In genomic region chr6:34028933-34029745, GRCm38 (mm10) we compare ENCODE assay signal across 8 mouse cellular contexts. TPM values are rescaled to one million over a fixed set of nuclear protein-coding genes. Genes with fewer than 3 reads are reported as not detected.
DNase-seq lines count a peak whose midpoint lies in the region; ATAC-seq and TF ChIP-seq lines count a peak whose summit lies in the region.

Gene Lrguk (plus strand): TSS chr6:34029448.

- H3K4me2 ChIP-seq in hindbrain, postnatal 0 days (ENCODE audit: low read depth, low read length) = peak within 1 kb of the TSS; percentile 74

- H3K4me1 ChIP-seq in hindbrain, postnatal 0 days (ENCODE audit: insufficient read depth, low read length) = no peaks in the 10 kb centered on the region

- H3K27me3 ChIP-seq in hindbrain, postnatal 0 days (ENCODE audit: insufficient read depth, low read length) = no peaks in the 10 kb centered on the region

- DNase-seq in R1 (ENCODE audit: low read depth, low spot score) = peak; percentile 92
- DNase-seq in cerebellum, postnatal 14 days = peak; percentile 86 to 91
- DNase-seq in gastrocnemius, adult 18-20 months (ENCODE audit: low spot score) = peak; percentile 78
- DNase-seq in hindbrain, postnatal 0 days (ENCODE audit: low spot score) = peak; percentile 96
- peak; percentile 85 to 87 for DNase-seq in left cerebral cortex, adult 2 months (ENCODE audit: extremely low spot score in 1 of 2, low spot score in 2 of 2)
- DNase-seq in right cerebral cortex, adult 2 months (ENCODE audit: low spot score in 2 of 2) = peak; percentile 88 to 94
- peak; percentile 87 for DNase-seq in urinary bladder, postnatal 14 days (ENCODE audit: low spot score)

- peak; percentile 96 for ATAC-seq in hindbrain, postnatal 0 days
- ATAC-seq in megakaryocyte, adult 5-6 weeks (ENCODE audit: poor library complexity, severe bottlenecking) = peak; percentile 93

- TF ChIP-seq CTCF in hindbrain, postnatal 0 days (IDR thresholded peaks at IDR 0.05; ENCODE audit: low read depth) = no peak
- TF ChIP-seq CTCF in left cerebral cortex, adult 2 months (IDR thresholded peaks at IDR 0.05) = no peak

- no peaks in the 10 kb centered on the region for H3K9me3 ChIP-seq in hindbrain, postnatal 0 days (ENCODE audit: low read length)

- WGBS in hindbrain, postnatal 0 days = 4% methylated on average over 31 of the region's 32 CpGs

- H3K9ac ChIP-seq in hindbrain, postnatal 0 days (replicated peaks; ENCODE audit: low read length) = peak within 1 kb of the TSS; percentile 47

- intact Hi-C loops in left cerebral cortex, adult 2 months (cut with DNase I) = no loop called here

- peak within 1 kb of the TSS; percentile 56 for H3K4me3 ChIP-seq in hindbrain, postnatal 0 days (ENCODE audit: low read length)
- peak within 1 kb of the TSS; percentile 55 for H3K4me3 ChIP-seq in left cerebral cortex, adult 2 months

- H3K27ac ChIP-seq in hindbrain, postnatal 0 days = peak within 1 kb of the TSS; percentile 63
- H3K27ac ChIP-seq in left cerebral cortex, adult 2 months = peak within 1 kb of the TSS; percentile 80

- H3K36me3 ChIP-seq in hindbrain, postnatal 0 days (ENCODE audit: insufficient read depth, low read length) = no peaks in the 10 kb centered on the region

RNA-seq across cellular contexts. Expression of gene Lrguk, which starts in this region (rescaled TPM):
- total RNA-seq in gastrocnemius, adult 18-20 months (2021) = under 1 TPM in 1 of 2 experiments, not detected in 1; 0.05 TPM
- total RNA-seq in hindbrain, postnatal 0 days (2014; rRNA removed) = 0.99 and 2.1 TPM in 2 replicates
- 1.2 and 1.4 TPM in 2 replicates for polyA plus RNA-seq in hindbrain, postnatal 0 days (2015; fragmentation: Nextera tagmentation; extraction: Ambion mirVana)
- total RNA-seq in left cerebral cortex, adult 2 months (2021) = 1 to 10 TPM; 2.9 to 3.3 TPM
- not detected in 2 replicates for total RNA-seq in megakaryocyte, adult 5-6 weeks (2015)
- not detected in 2 replicates for total RNA-seq in megakaryocyte, adult 5-6 weeks (2017)

Comparison
In these comparisons a context has a peak if more than half of its experiments do, and no peak if none do; other contexts are left out.
1. Peak in every context shown above with its lines: DNase-seq, ATAC-seq, H3K4me3 ChIP-seq and H3K27ac ChIP-seq.
2. Peak in DNase-seq in gastrocnemius, adult 18-20 months; RNA of the gene not detected or under 1 TPM.
3. Peak in ATAC-seq in megakaryocyte, adult 5-6 weeks; RNA of the gene not detected or under 1 TPM.